Mouse (Mus musculus): ENCODE measurements around the gene Zfand3. TPM values are rescaled to one million over a fixed set of nuclear protein-coding genes. Genes with fewer than 3 reads are reported as not detected.

Zfand3 gene
- 100 to 1,000 TPM; 113 to 117 TPM for total RNA-seq (2021)

GRCm38 (mm10) chr17:30004203-30005102, at the start of gene Zfand3:
Gene Zfand3 (plus strand): TSS chr17:30004733.
- peak; percentile 92 to 93 for DNase-seq

GRCm38 (mm10) chr17:29955880-29956279, 48.7 kb upstream of the Zfand3 start:
- no peak for DNase-seq

- no peak for DNase-seq
Observed at GRCm38 (mm10) chr17:29963730-29964259, 40.7 kb upstream of the Zfand3 start.

GRCm38 (mm10) chr17:29965506-29965905, 39.0 kb upstream of the Zfand3 start:
- DNase-seq, result no peak

GRCm38 (mm10) chr17:29970037-29970555, 34.4 kb upstream of the Zfand3 start, which contains the start of gene Mdga1:
Gene Mdga1 (minus strand): TSS chr17:29970087.
- no peak for DNase-seq

GRCm38 (mm10) chr17:29971761-29972432, 32.6 kb upstream of the Zfand3 start:
- DNase-seq, result no peak

- DNase-seq, result no peak
Observed at GRCm38 (mm10) chr17:29973226-29973625, 31.3 kb upstream of the Zfand3 start.

- peak; percentile 87 for DNase-seq
Observed at GRCm38 (mm10) chr17:29975731-29976130, 28.8 kb upstream of the Zfand3 start.

- DNase-seq, result no peak
Observed at GRCm38 (mm10) chr17:29979020-29979419, 25.5 kb upstream of the Zfand3 start.

- no peak for DNase-seq
Observed at GRCm38 (mm10) chr17:29979841-29980240, 24.7 kb upstream of the Zfand3 start.

DNA sequence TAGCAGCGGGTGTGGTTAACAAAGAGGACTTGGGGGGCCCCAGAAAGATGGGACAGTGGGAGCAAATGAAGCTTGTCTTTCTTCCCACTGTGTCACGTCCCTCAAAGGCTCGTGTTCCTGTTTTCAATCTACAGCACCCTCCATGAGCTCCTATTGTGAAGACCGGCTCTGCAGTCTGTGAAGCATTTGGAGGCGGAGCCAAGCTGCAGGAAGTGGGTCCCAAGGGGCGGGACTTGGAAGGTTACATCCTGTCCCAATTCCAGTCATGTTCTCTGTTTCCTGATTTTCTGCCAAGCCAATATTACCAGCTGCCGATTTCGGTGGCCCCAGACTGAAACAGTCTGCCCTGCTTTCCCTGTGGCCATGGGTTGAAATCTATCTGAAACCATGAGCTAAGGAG, 23.0 kb upstream of the Zfand3 start:
- DNase-seq, result no peak

DNA sequence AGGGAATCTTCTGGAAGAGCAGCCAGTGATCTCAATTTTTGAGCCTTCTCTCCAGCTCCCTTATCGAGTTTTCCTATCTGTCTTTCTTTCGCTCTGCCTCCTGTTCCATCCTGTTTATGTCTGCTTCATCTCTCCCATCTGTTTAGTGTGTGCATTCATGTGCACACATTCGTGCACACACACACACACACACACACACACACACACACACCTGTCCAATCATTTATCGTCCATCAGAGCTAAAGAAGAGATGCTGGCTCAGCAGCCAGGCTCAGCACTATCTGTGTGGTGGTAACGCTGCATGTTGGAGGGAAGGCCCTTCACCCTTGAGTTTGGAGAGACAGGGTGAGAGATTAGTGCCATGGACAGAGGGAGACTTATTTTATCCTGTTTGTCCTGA, 21.3 kb upstream of the Zfand3 start:
- no peak for DNase-seq

DNA sequence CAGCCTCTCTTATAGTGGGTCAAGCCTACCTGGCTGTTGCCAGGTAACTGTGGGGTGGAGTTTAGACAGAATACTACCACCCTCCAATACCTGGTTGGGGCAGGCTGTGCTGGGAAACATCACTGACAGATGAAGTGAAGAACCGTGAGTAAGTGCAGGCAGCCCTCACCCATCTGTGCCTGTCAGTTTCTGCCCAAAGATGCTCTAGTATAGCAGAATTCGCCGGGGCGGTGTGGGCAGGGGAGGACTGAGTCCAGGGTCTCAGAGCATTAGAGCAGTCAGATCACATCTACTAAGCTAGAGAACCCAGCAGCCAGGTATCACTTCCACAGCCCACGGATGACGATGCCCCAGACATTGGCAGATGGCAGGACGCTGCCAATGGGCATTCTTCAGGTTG, 19.6 kb upstream of the Zfand3 start:
- peak; percentile 41 to 57 for DNase-seq

- no peak for DNase-seq
Observed at GRCm38 (mm10) chr17:29985534-29985933, 19.0 kb upstream of the Zfand3 start.

DNA sequence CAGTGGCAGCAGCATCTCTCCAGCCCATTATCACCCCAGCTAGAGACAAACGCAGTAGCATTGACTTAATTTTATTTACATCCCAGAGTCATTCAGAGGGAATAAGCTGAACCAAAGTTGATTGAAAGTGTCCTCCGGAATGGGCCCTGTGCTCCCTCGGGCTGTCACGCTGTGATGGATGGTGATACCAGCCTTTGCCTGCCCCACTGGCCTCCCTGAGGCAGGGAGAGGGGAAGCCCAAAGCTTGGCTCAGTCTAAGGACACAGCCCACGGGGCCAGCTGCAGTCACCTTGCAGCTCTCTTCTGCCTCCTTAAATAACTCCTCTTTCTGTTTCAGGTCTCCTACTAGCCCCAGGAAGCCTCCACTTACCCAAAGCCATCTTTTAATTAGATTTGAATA, 16.4 kb upstream of the Zfand3 start:
- no peak for DNase-seq

DNA sequence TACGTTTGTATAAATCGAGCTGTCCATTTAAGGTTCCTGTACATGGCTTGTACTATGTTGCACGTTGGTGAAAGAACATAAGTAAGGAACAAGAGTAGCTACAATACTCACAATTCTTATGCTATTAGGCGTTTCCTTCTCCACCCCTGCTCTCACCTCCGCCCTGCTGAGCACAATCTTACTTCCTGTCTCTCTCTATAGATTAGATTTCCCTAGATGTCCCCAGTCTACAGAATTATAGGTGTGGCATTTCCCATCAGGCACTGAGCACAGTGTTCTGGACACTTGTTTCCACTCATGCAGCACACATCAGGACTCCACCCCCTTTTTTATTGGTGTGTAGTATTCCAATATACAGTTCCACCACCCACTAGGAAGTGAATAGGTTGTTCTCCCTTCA, 14.9 kb upstream of the Zfand3 start:
- DNase-seq, result no peak

- DNase-seq, result no peak
Observed at GRCm38 (mm10) chr17:29990136-29990535, 14.4 kb upstream of the Zfand3 start.

DNA sequence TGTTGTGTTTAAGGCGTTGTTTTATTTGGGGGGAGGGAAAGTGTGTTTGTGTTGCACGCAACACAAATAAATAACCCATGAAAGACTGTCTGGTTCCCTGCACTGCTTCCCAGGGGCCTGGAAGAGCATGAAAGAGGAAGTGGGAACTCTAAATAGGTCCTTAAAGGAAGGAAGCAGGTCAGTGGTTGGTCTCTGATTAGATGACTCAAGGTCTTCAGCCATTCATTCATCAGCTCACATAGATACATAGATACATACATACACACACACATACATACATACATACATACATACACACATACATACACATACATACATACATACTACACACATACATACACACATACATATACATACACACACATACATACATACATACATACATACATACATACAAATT, 13.7 kb upstream of the Zfand3 start:
- no peak for DNase-seq

- DNase-seq, result peak; percentile 48 to 51
Observed at GRCm38 (mm10) chr17:29993488-29993887, 11.0 kb upstream of the Zfand3 start.

DNA sequence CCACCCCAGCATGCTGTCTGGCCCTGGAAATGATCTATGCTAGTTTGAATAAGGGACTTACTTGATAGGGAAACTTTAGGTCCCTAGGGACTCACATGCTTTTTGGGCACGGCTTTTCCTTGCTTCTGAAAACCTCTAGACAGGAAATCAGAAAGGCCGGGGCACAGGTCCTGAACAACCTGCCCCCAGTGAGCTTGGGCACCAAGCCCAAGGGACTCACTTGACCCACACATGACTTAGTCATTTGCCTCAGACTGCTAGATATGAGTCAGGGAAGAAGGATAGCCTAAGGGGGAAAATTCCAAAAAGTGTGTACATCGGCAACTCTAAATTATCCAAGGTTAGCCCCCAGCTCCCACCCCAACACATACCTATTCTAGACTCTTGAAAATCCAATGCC, 10.5 kb upstream of the Zfand3 start:
- no peak for DNase-seq

GRCm38 (mm10) chr17:29994459-29994858, 10.1 kb upstream of the Zfand3 start:
- DNase-seq, result no peak

- no peak for DNase-seq
Observed at GRCm38 (mm10) chr17:29995986-29996385, 8.5 kb upstream of the Zfand3 start.

DNA sequence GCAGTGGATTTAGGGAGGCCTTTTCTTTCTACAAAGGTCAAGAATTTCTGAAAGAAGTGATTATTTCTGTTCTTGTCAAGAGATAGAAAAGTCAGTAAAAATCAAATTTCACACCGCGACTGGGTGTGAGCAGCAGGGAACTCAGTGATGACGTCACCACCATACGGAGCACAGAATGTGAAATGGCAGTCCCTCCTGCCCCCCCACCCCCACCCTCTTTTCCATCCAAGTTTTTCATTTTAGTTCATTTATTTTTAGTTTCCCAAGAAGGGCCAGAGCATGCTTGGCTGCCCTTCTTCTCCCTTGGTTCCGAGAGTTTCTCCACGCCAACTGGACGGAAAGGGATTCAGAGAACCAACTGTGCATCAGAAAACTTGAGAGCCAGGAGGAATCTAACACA, 6.8 kb upstream of the Zfand3 start:
- DNase-seq, result no peak
